Mouse (Mus musculus) cerebellum, adult 11 months (tissue): ENCODE data around the gene Gm3106.
"Not testable (repeated sequence)": the region's sequence is repeated elsewhere in the genome, so short reads cannot be mapped to it uniquely, and the experiment has no call there.

Experiments used
- DNase-seq: peaks from one replicate; pipeline ENCODE4 v3.0.0; 2022

The Gm3106 gene

GRCm38 (mm10) chr5:94217705-94218104 lies at the start of gene Gm3106:
Gm3106 (plus strand) TSS chr5:94218005.
- DNase-seq: not testable (repeated sequence)
